Mouse (Mus musculus) gastrocnemius, postnatal 10 days (tissue): Measurements from ENCODE around the gene Tas2r135. TPM values are rescaled to one million over a fixed set of nuclear protein-coding genes. Genes with fewer than 3 reads are reported as not detected.

Experiments
- DNase-seq: peaks from one replicate; pipeline ENCODE4 v3.0.0; 2021; ENCODE audit warnings: mixed read lengths
- total RNA-seq, 2 experiments: library from RNA; stranded (reverse); gene quantifications; 2 replicates each; pipeline ENCODE4 v1.2.3; 2021

Gene Tas2r135
- total RNA-seq, 2 experiments from 2014 or later: not detected

GRCm38 (mm10) chr6:42433554-42433953, 28.3 kb downstream of the Tas2r135 start:
- DNase-seq: no peak

DNA sequence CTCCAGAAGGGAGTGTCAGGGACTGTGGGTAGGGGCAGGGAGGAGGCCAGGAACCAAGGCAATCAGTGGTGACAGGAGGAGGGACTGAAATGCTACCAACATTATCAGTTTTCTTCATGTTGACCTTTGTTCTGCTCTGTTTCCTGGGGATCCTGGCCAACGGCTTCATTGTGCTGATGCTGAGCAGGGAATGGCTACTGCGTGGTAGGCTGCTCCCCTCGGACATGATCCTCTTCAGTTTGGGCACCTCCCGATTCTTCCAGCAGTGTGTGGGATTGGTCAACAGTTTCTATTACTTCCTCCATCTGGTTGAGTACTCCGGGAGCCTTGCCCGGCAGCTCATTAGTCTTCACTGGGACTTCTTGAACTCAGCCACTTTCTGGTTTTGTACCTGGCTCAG, 29.2 kb downstream of the Tas2r135 start, which contains the start of gene Tas2r126:
Tas2r126 (plus strand) TSS at position 90 of the 400 bp plus-strand sequence.
- DNase-seq: no peak

GRCm38 (mm10) chr6:42435490-42435889, 30.3 kb downstream of the Tas2r135 start:
- DNase-seq: no peak

GRCm38 (mm10) chr6:42441395-42441794, 36.2 kb downstream of the Tas2r135 start:
- DNase-seq: no peak

DNA sequence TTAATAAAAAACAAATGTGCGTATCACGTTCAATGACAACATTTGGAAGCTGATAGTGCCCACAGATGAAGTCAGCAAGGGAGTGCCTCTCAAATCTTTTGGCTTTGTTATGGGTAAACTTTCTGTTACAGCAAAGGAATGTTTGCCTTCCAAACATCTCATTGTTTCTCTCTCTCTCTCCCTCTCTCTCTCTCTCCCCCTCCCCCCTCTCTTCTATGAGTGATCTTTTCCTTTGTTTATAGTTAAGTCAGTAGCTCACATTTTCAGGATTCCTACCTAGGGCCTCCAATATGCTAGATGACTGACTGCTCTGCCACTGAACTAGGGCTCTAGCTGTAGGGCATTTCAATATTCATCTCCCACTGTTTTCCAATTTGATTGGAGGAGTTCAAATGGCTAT, 39.3 kb downstream of the Tas2r135 start:
- DNase-seq: no peak

- no peak for DNase-seq
These were observed 42.1 kb downstream of the Tas2r135 start for GRCm38 (mm10) chr6:42447381-42447780.

Other genes starting within 250 kb of the Tas2r135 start
- not detected for gene Tas2r144, start 190.1 kb upstream of the Tas2r135 start, total RNA-seq
- 10 to 100 TPM; 10.9 to 12.7 TPM for gene Gstk1, start 159.5 kb upstream of the Tas2r135 start, total RNA-seq
- not detected for gene Tmem139, start 143.5 kb upstream of the Tas2r135 start, total RNA-seq
- gene Casp2, start 140.4 kb upstream of the Tas2r135 start, total RNA-seq: 10 to 100 TPM; 10.5 to 18.3 TPM
- 10 to 100 TPM; 74.8 to 78.2 TPM for gene Clcn1, start 118.7 kb upstream of the Tas2r135 start, total RNA-seq
- 1 to 10 TPM in 1 of 2 experiments, under 1 TPM in 1; 0.85 to 1.2 TPM for gene Fam131b, start 80.8 kb upstream of the Tas2r135 start, total RNA-seq
- 10 to 100 TPM; 49.8 to 58.8 TPM for gene Zyx, start 55.8 kb upstream of the Tas2r135 start, total RNA-seq
- under 1 TPM; 0.35 to 0.36 TPM for gene Epha1, start 32.2 kb upstream of the Tas2r135 start, total RNA-seq
- gene Tas2r143, start 5.2 kb upstream of the Tas2r135 start, total RNA-seq: not detected
- gene Tas2r126, start 29.1 kb downstream of the Tas2r135 start, total RNA-seq: not detected
- gene Olfr458, start 59.8 kb downstream of the Tas2r135 start, total RNA-seq: not detected
- gene Olfr457, start 70.9 kb downstream of the Tas2r135 start, total RNA-seq: not detected
- gene Olfr456, start 81.8 kb downstream of the Tas2r135 start, total RNA-seq: not detected
- not detected for gene Olfr455, start 142.2 kb downstream of the Tas2r135 start, total RNA-seq
- gene Tcaf3, start 192.3 kb downstream of the Tas2r135 start, total RNA-seq: not detected
- gene Tcaf2, start 239.8 kb downstream of the Tas2r135 start, total RNA-seq: 1 to 10 TPM; 6.0 to 6.3 TPM